Mouse (Mus musculus) G1E (cell line): ENCODE results near the gene 1700034J05Rik. TPM values are rescaled to one million over a fixed set of nuclear protein-coding genes. Genes with fewer than 3 reads are reported as not detected.

Experiments
- ATAC-seq: 2 replicates; pipeline ENCODE4 v1.8.0; 2016; ENCODE audit warnings: mild to moderate bottlenecking; ENCODE audit not compliant: insufficient number of reproducible peaks, poor library complexity, low FRiP score, severe bottlenecking; ENCODE audit errors: extremely low read depth
- DNase-seq: peaks from one replicate; pipeline ENCODE4 v3.0.0; 2012; ENCODE audit warnings: low spot score
- H3K27me3 ChIP-seq: 2 replicates; pipeline ENCODE4 v1.6.1; 2012; ENCODE audit warnings: mild to moderate bottlenecking, low read length, inconsistent platforms; ENCODE audit not compliant: insufficient read depth
- H3K36me3 ChIP-seq: replicated peaks from 2 replicates; pipeline ENCODE3; 2012; ENCODE audit warnings: mild to moderate bottlenecking, inconsistent platforms
- H3K4me1 ChIP-seq: 2 replicates; pipeline ENCODE4 v1.6.1; 2012; ENCODE audit warnings: low read depth, low read length, inconsistent platforms, mixed read lengths; ENCODE audit not compliant: insufficient read depth
- H3K4me3 ChIP-seq: 2 replicates; pipeline ENCODE4 v1.5.1; 2012; ENCODE audit warnings: low read depth, mild to moderate bottlenecking, inconsistent platforms, low read length, moderate library complexity, mixed read lengths
- H3K9me3 ChIP-seq: replicated peaks from 2 replicates; pipeline ENCODE4 v1.6.1; 2012; ENCODE audit warnings: inconsistent platforms
- CTCF ChIP-seq: IDR thresholded peaks from 2 replicates; pipeline ENCODE4 v1.5.1; 2012; ENCODE audit warnings: low read depth, low read length, inconsistent platforms, mixed read lengths
- GATA1 ChIP-seq: IDR thresholded peaks from 2 replicates; pipeline ENCODE4 v1.6.1; 2012; ENCODE audit warnings: borderline replicate concordance, low read length, inconsistent platforms, mixed read lengths
- GATA2 ChIP-seq: IDR thresholded peaks from 2 replicates; pipeline ENCODE4 v1.6.1; 2012; ENCODE audit warnings: low read depth, low read length, inconsistent platforms, borderline replicate concordance
- POLR2AphosphoS5 ChIP-seq: IDR thresholded peaks from 2 replicates; pipeline ENCODE4 v1.6.1; 2012; ENCODE audit warnings: low read depth, low read length, inconsistent platforms; ENCODE audit not compliant: insufficient replicate concordance
- TAL1 ChIP-seq: conservative IDR thresholded peaks from 2 replicates; pipeline ENCODE4 v1.6.1; 2012; ENCODE audit warnings: low read depth, low read length, inconsistent platforms, mixed read lengths
- polyA plus RNA-seq: library from polyadenylated mRNA; stranded (reverse); fragments of >175 nt; gene quantifications from 2 replicates; pipeline ENCODE4 v1.2.3, GENCODE M21; 2012
- total RNA-seq, 2 experiments: library from RNA; stranded (forward) in 1 of 2; stranded (reverse) in 1 of 2; fragments of 200-1000 nt in 1 of 2; fragments of >200 nt in 1 of 2; fragmentation: Nextera tagmentation in 1 of 2; gene quantifications; 2 replicates each; pipeline ENCODE4 v1.2.3; 2014 to 2017

Gene 1700034J05Rik
- total and polyA plus RNA-seq, 3 experiments: 0.11 TPM; not detected in 2

DNA sequence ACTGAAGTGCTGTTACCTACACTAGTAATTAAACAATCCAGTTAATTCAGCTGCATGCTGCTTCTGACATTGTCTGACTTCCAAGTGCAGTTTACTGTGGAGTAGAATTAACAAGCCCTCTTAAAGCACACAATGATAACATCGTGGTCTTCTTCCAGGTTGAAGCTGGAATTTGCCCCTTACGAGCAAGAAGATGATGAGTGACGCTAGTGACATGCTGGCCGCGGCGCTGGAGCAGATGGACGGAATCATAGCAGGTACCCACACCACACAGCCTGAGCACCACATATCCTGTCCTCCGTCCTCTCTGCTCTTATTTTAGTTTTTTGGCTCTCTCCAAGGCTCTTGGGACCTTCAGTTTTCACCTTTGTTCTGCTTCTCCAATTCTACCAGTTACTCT, 22.2 kb upstream of the 1700034J05Rik start:
- no peak for DNase-seq
- H3K4me1 ChIP-seq: no peaks in the 10 kb centered on the region
- no peak for TF ChIP-seq GATA2
- TF ChIP-seq POLR2AphosphoS5: no peak
- no peak for TF ChIP-seq GATA1
- no peaks in the 10 kb centered on the region for H3K36me3 ChIP-seq
- ATAC-seq: no peak
- no peaks in the 10 kb centered on the region for H3K9me3 ChIP-seq
- no peak overlapping the region for H3K4me3 ChIP-seq
- no peaks in the 10 kb centered on the region for H3K27me3 ChIP-seq

DNA sequence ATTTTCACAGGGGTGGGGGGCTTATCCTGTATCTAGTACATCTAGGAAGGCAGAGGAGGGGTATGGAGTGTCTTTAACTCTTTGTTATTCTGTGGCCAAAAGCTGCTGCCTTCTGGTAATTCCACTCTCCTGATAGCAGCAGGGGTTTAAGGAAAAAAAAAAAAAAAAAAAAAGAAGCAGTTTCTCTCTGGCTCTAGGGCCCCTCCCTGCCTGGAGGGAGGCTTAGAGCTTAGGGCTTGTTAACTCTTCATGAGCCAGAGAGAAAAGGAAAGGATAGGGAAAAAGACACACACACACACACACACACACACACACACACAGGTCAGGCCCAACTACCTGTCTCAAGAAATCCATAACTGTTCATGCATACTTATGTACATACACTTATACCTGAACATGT, 19.6 kb upstream of the 1700034J05Rik start:
- TF ChIP-seq TAL1: no peak
- TF ChIP-seq GATA2: no peak
- no peak for TF ChIP-seq GATA1
- no peak for TF ChIP-seq CTCF
- no peak for TF ChIP-seq POLR2AphosphoS5
- no peaks in the 10 kb centered on the region for H3K36me3 ChIP-seq
- DNase-seq: no peak

DNA sequence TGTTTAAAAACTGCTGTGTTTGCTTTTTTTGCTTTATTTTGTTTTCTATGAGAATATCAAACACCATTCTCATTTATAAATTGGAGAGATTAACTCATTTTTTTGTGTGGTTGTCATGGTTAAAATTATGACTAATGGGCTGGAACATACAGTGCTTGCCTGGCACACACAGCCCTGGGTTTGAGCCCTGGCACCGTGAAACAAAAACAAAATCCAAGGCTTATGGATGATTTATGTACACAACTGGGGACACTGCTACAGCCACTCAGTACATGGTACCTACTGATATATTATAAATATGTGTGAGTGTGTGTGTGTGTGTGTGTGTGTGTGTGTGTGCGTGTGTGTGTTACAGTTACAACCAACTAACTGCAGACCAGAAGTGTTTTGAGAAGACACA, 19.2 kb upstream of the 1700034J05Rik start:
- TF ChIP-seq POLR2AphosphoS5: no peak
- TF ChIP-seq GATA1: no peak
- no peak for TF ChIP-seq TAL1
- TF ChIP-seq CTCF: no peak
- no peak for TF ChIP-seq GATA2
- Histone ChIP-seq H3K9me3 (no peaks in the 10 kb centered on the region), H3K4me3 (no peak overlapping the region), H3K27me3 (no peaks in the 10 kb centered on the region), H3K4me1 (no peaks in the 10 kb centered on the region), H3K36me3 (no peaks in the 10 kb centered on the region)
- no peak for DNase-seq
- no peak for ATAC-seq

More for the DNA sequence above, 19.6 kb upstream of the 1700034J05Rik start:
- no peaks in the 10 kb centered on the region for H3K9me3 ChIP-seq
- no peak overlapping the region for H3K4me3 ChIP-seq
- no peaks in the 10 kb centered on the region for H3K27me3 ChIP-seq
- ATAC-seq: no peak
- no peaks in the 10 kb centered on the region for H3K4me1 ChIP-seq

DNA sequence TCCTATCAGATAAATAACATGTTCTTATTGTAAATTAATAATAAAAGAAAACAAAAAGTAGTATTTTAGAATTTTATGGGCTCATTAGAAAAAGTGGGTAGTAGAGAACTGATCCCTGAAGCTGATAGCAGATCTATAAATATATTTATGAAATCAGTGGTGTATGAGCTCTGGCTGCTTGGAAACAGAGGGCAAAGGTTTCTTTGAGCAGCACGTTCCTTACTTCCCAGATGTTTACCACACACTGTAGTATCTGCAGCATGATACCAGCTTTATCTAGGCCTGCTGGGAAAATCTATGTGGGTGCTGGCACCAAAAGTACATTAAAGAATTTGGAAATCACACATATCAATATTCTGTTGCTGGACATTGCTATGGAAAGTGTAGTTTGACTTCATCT, 18.5 kb upstream of the 1700034J05Rik start:
- H3K36me3 ChIP-seq: no peaks in the 10 kb centered on the region
- H3K9me3 ChIP-seq: no peaks in the 10 kb centered on the region
- H3K4me3 ChIP-seq: no peak overlapping the region
- ATAC-seq: no peak
- no peaks in the 10 kb centered on the region for H3K27me3 ChIP-seq
- no peak for DNase-seq
- H3K4me1 ChIP-seq: no peaks in the 10 kb centered on the region
- TF ChIP-seq TAL1 (no peak), GATA2 (no peak), CTCF (no peak), POLR2AphosphoS5 (no peak), GATA1 (no peak)

DNA sequence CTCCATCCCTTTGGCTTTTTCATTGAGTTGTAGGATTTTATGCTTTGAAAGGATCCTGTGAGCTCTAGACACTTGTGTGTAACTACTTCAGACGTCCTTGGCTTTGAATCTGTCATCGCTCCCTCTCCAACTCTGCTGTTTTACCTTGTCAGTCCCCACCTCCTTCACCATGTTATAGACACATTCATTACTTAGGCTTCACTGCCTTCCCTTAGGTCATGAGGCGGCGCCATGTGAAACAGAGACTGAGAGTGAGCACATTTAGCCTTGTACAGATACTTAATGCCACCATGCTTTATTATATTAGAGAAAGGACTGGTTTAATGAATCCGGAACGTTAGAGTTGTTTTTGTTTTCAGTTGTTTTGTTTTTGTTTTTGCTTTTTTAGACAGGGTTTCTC, 17.8 kb upstream of the 1700034J05Rik start:
- no peak for DNase-seq
- TF ChIP-seq POLR2AphosphoS5: no peak
- TF ChIP-seq CTCF: no peak
- no peak for TF ChIP-seq GATA1
- no peak for TF ChIP-seq TAL1
- no peak for TF ChIP-seq GATA2
- Histone ChIP-seq H3K36me3 (no peaks in the 10 kb centered on the region), H3K4me3 (no peak overlapping the region), H3K27me3 (no peaks in the 10 kb centered on the region), H3K4me1 (no peaks in the 10 kb centered on the region), H3K9me3 (no peaks in the 10 kb centered on the region)
- no peak for ATAC-seq

DNA sequence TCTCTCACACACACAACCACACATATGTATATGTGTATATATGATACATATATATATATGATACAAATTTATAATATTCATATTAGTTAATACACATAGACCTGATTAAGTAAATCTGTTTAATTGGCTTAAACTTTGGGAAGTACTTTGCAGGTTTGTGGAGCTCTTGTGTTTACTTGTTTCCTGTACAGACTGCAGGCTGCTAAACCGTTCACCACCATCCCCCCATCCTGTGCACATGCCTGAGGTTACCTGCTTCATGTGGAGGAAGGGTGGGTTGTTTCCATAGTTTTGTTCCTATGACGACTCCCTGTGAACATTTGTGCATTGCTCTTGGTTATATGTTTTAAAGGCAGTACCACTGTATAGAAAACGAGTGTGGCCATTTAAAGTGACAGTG, 17.1 kb upstream of the 1700034J05Rik start:
- Histone ChIP-seq H3K4me3 (no peak overlapping the region), H3K36me3 (no peaks in the 10 kb centered on the region), H3K4me1 (no peaks in the 10 kb centered on the region), H3K27me3 (no peaks in the 10 kb centered on the region), H3K9me3 (no peaks in the 10 kb centered on the region)
- no peak for DNase-seq
- TF ChIP-seq CTCF (no peak), TAL1 (no peak), GATA1 (no peak), GATA2 (no peak), POLR2AphosphoS5 (no peak)
- no peak for ATAC-seq
